Mouse (Mus musculus) heart, embryonic 16.5 days (tissue): ENCODE data around the gene Thap8. TPM values are rescaled to one million over a fixed set of nuclear protein-coding genes. Genes with fewer than 3 reads are reported as not detected.

Source experiments
- ATAC-seq: fragments of 200-750 bp; cut with Nextera tagmentation; replicated peaks from 2 replicates; pipeline ENCODE4 v1.8.0; 2017; ENCODE audit warnings: moderate number of reproducible peaks; ENCODE audit not compliant: insufficient read depth, low FRiP score; ENCODE audit errors: extremely low read depth
- H3K27ac ChIP-seq: fragments of 300-500 bp; sonication (generic); 2 replicates; pipeline ENCODE4 v1.5.1; 2014; ENCODE audit warnings: mild to moderate bottlenecking, low read length, control low read depth, moderate library complexity
- H3K27me3 ChIP-seq: fragments of 300-500 bp; sonication (generic); 2 replicates; pipeline ENCODE4 v1.6.1; 2014; ENCODE audit warnings: low read length, mixed read lengths; ENCODE audit not compliant: control insufficient read depth, insufficient read depth
- H3K36me3 ChIP-seq: fragments of 300-500 bp; sonication (generic); 2 replicates; pipeline ENCODE4 v1.6.1; 2014; ENCODE audit not compliant: control insufficient read depth, insufficient read depth
- H3K4me1 ChIP-seq: fragments of 300-500 bp; sonication (generic); 2 replicates; pipeline ENCODE4 v1.6.1; 2014; ENCODE audit warnings: low read length, mixed read lengths; ENCODE audit not compliant: control insufficient read depth, insufficient read depth
- H3K4me2 ChIP-seq: fragments of 300-500 bp; sonication (generic); 2 replicates; pipeline ENCODE4 v1.6.1; 2014; ENCODE audit warnings: low read depth, mild to moderate bottlenecking, control low read depth, low read length
- H3K4me3 ChIP-seq: fragments of 300-500 bp; sonication (generic); 2 replicates; pipeline ENCODE4 v1.5.1; 2014; ENCODE audit warnings: mild to moderate bottlenecking, control low read depth, low read length
- H3K9ac ChIP-seq: fragments of 300-500 bp; sonication (generic); 2 replicates; pipeline ENCODE4 v1.6.1; 2014; ENCODE audit warnings: low read length, control low read depth
- H3K9me3 ChIP-seq: fragments of 300-500 bp; sonication (generic); replicated peaks from 2 replicates; pipeline ENCODE4 v1.6.1; 2016; ENCODE audit warnings: low read length; ENCODE audit not compliant: control insufficient read depth
- whole genome bisulfite sequencing: fragments of 180-500 bp; shearing (Covaris S2); extraction: QIAGEN DNeasy Blood & Tissue Kit; methylation state at CpG from one replicate; pipeline ENCODE4 v1.1.7; 2014; 5-methylcytosine and 5-hydroxymethylcytosine counted together
- polyA plus RNA-seq: library from polyadenylated mRNA; unstranded; fragments of >200 nt; fragmentation: Nextera tagmentation; extraction: Ambion mirVana; gene quantifications from 2 replicates; pipeline ENCODE4 v1.2.1, GENCODE M21; 2015

Gene Thap8
- polyA plus RNA-seq, 1 experiment from 2014 or later: 0.29 TPM

GRCm38 (mm10) chr7:30328379-30328778, 48.5 kb downstream of the Thap8 start:
- Histone ChIP-seq H3K27me3 (no peaks in the 10 kb centered on the region), H3K4me3 (no peak overlapping the region), H3K4me1 (peaks cover 23% of the 10 kb centered on the region), H3K36me3 (no peaks in the 10 kb centered on the region), H3K4me2 (no peak overlapping the region), H3K27ac (no peak overlapping the region), H3K9ac (no peak overlapping the region), H3K9me3 (no peaks in the 10 kb centered on the region)
- ATAC-seq: no peak
- 59% methylated on average over 10 of the region's 10 CpGs for WGBS

- H3K27me3 ChIP-seq: peaks cover 12% of the 10 kb centered on the region
- H3K4me1 ChIP-seq: peaks cover 36% of the 10 kb centered on the region
- H3K4me2 ChIP-seq: peak overlapping the region; percentile 44
- ATAC-seq: 0 out of 2 replicates have a peak, but pooled peaks have one; percentile 32
- H3K9ac ChIP-seq: no peak overlapping the region
- H3K9me3 ChIP-seq: no peaks in the 10 kb centered on the region
- H3K4me3 ChIP-seq: no peak overlapping the region; the same call in 1 of the 2 replicates
- H3K36me3 ChIP-seq: no peaks in the 10 kb centered on the region
- H3K27ac ChIP-seq: peak overlapping the region; percentile 26
- WGBS: 11% methylated on average over 13 of the region's 13 CpGs
These were observed 52.0 kb downstream of the Thap8 start for GRCm38 (mm10) chr7:30331887-30332286.

GRCm38 (mm10) chr7:30332622-30333259, 52.8 kb downstream of the Thap8 start:
- WGBS: 50% methylated on average over 18 of the region's 18 CpGs
- no peak for ATAC-seq

GRCm38 (mm10) chr7:30333436-30333835, 53.5 kb downstream of the Thap8 start:
- H3K9ac ChIP-seq: no peak overlapping the region
- no peaks in the 10 kb centered on the region for H3K36me3 ChIP-seq
- ATAC-seq: peak; percentile 89
- H3K27ac ChIP-seq: peak overlapping the region; percentile 83
- H3K27me3 ChIP-seq: peaks cover 12% of the 10 kb centered on the region
- WGBS: 5% methylated on average over 4 of the region's 4 CpGs
- H3K4me3 ChIP-seq: no peak overlapping the region
- no peaks in the 10 kb centered on the region for H3K9me3 ChIP-seq
- peaks cover 30% of the 10 kb centered on the region for H3K4me1 ChIP-seq
- peak overlapping the region; percentile 44; the same call in 1 of the 2 replicates for H3K4me2 ChIP-seq

More at GRCm38 (mm10) chr7:30332622-30333259, 52.8 kb downstream of the Thap8 start:
- H3K27ac ChIP-seq: peak overlapping the region; percentile 83
- peaks cover 12% of the 10 kb centered on the region for H3K27me3 ChIP-seq
- no peaks in the 10 kb centered on the region for H3K9me3 ChIP-seq
- no peaks in the 10 kb centered on the region for H3K36me3 ChIP-seq
- peak overlapping the region; percentile 44; the same call in 1 of the 2 replicates for H3K4me2 ChIP-seq
- H3K4me3 ChIP-seq: no peak overlapping the region
- H3K9ac ChIP-seq: no peak overlapping the region
- H3K4me1 ChIP-seq: peaks cover 30% of the 10 kb centered on the region

GRCm38 (mm10) chr7:30334563-30334962, 54.7 kb downstream of the Thap8 start:
- no peak for ATAC-seq
- WGBS: 67% methylated on average over 5 of the region's 5 CpGs
- H3K4me1 ChIP-seq: peaks cover 30% of the 10 kb centered on the region
- H3K27ac ChIP-seq: no peak overlapping the region
- no peak overlapping the region for H3K4me2 ChIP-seq
- H3K4me3 ChIP-seq: no peak overlapping the region
- no peak overlapping the region for H3K9ac ChIP-seq
- H3K9me3 ChIP-seq: no peaks in the 10 kb centered on the region
- peaks cover 12% of the 10 kb centered on the region for H3K27me3 ChIP-seq
- no peaks in the 10 kb centered on the region for H3K36me3 ChIP-seq

- Histone ChIP-seq H3K9me3 (no peaks in the 10 kb centered on the region), H3K9ac (no peak overlapping the region), H3K4me3 (no peak overlapping the region), H3K4me2 (no peak overlapping the region), H3K27ac (no peak overlapping the region), H3K4me1 (peaks cover 30% of the 10 kb centered on the region), H3K36me3 (no peaks in the 10 kb centered on the region), H3K27me3 (peaks cover 12% of the 10 kb centered on the region)
- WGBS: 73% methylated on average over 6 of the region's 6 CpGs
- ATAC-seq: no peak
These were observed 55.8 kb downstream of the Thap8 start for GRCm38 (mm10) chr7:30335688-30336087.

- H3K4me1 ChIP-seq: peaks cover 29% of the 10 kb centered on the region
- 4% methylated on average over 9 of the region's 9 CpGs for WGBS
These were observed 56.5 kb downstream of the Thap8 start for GRCm38 (mm10) chr7:30336384-30336783.

GRCm38 (mm10) chr7:30339432-30340109, 59.7 kb downstream of the Thap8 start:
- Histone ChIP-seq H3K4me2 (no peak overlapping the region), H3K4me3 (no peak overlapping the region), H3K27me3 (peaks cover 18% of the 10 kb centered on the region), H3K27ac (no peak overlapping the region), H3K9ac (no peak overlapping the region), H3K4me1 (peaks cover 3% of the 10 kb centered on the region; the same call in 1 of the 2 replicates), H3K9me3 (no peaks in the 10 kb centered on the region), H3K36me3 (no peaks in the 10 kb centered on the region)
- WGBS: 71% methylated on average over 5 of the region's 5 CpGs
- ATAC-seq: no peak

More at GRCm38 (mm10) chr7:30336384-30336783, 56.5 kb downstream of the Thap8 start:
- peaks cover 12% of the 10 kb centered on the region for H3K27me3 ChIP-seq
- no peaks in the 10 kb centered on the region for H3K36me3 ChIP-seq
- H3K4me3 ChIP-seq: no peak overlapping the region
- no peak overlapping the region for H3K27ac ChIP-seq
- no peaks in the 10 kb centered on the region for H3K9me3 ChIP-seq
- ATAC-seq: no peak
- H3K4me2 ChIP-seq: no peak overlapping the region
- H3K9ac ChIP-seq: no peak overlapping the region
